Mouse (Mus musculus) telencephalon, adult 2 months (tissue): ENCODE measurements around the gene Olfr486.
"Not testable (repeated sequence)": the region's sequence is repeated elsewhere in the genome, so short reads cannot be mapped to it uniquely, and the experiment has no call there.

ENCODE experiments used
- DNase-seq: peaks from one replicate; pipeline ENCODE4 v3.0.0-alpha.2; 2011; ENCODE audit warnings: low read depth, low spot score

The Olfr486 gene

DNA sequence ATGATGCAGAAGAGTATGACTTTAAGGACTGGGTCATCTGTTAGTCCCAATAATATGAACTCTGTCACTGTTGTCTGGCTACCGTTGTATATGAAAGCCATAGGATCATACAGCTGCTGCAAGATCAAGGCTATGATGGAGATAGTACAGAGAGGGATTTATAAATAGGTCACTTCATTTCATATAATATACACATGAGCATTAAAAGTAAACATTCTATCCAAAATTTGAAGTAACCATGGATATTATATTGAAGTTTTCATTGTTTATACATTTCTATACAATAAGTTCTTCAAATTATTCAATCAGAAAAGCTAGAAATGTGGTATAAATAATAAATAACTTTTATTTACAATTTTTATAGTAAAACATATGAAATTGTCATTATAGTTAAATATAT, at the start of gene Olfr486:
Gene Olfr486, minus strand, starts transcription at position 101 of the 400 bp plus-strand sequence.
- not testable (repeated sequence) for DNase-seq

DNA sequence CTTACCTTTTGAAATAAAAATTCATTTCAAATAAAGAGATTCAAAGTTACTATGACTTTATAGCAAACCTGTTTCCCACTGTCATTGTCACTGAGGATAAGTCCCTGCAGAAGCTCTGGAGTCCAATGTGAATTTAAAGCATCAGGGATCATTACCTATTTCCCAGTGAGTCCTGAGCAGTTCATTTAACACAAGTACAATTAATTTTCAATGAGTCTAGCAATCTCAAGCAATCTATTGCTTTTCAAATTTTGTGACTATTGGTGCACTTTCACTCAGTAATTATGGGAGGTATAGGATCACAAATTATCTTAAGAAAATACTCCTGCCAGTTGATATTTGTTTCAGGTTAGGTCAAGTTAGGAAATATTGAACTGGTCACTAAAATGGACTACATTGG, 42.0 kb upstream of the Olfr486 start, which contains the start of gene Olfr487:
Gene Olfr487, minus strand, starts transcription at position 101 of the 400 bp plus-strand sequence.
- DNase-seq, result not testable (repeated sequence)

DNA sequence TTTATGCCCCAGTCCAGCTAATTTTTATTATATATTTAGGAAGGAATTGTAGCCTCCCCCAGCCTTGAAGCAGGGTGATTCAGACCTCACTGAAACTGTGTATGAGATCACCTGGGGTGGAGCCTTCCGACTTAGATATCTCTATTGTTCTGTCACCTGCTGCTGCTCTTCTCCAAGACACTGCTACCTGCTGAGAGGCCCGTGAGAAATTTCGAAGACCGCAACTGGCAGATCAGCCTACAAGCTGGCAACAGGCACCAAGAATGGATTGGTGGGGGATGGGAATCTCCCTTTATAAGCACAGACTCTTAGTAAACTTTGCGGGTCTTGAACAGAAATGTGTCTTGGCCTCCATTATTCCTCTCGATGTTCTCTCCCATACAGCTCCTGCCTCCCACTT, 24.4 kb upstream of the Olfr486 start:
- DNase-seq, result no peak

DNA sequence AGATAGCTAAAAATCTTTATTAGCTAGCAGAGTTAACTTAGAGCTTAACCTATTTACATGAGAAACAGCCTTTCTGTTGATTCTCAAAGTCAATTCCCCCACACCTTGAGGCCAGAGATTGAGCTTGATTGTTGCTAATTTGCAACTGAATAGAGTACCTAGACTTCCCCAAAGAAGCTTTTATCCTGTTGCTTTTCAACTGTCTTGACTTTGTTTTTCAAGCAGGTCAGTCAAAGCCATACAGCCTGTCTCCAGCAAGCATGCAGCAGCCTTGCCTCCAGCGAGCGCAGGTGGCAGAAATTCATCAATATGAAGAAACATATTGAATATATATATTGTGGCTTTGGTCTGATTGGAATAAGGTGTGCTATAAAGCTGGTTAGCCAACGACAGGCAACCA, 23.8 kb upstream of the Olfr486 start:
- DNase-seq, result not testable (repeated sequence)

DNA sequence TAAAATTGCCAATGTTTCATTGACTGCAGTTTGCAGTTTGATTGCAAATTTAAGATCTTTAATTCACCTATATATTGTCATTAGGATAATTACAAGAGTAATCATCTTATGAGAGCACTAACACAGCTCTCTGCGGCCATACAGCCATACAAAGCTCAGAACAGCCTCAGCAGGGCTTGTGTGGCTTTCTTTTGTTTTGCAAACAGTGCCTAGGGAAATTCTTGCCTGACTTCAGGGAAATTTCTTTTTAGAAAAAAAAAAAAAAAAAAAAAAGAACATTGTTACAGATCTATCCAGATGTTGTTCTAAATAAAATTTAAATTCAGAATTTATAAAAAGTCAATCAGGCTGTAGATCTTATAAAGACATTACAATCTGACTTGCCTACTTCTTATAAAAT, 20.2 kb upstream of the Olfr486 start:
- DNase-seq, result not testable (repeated sequence)

DNA sequence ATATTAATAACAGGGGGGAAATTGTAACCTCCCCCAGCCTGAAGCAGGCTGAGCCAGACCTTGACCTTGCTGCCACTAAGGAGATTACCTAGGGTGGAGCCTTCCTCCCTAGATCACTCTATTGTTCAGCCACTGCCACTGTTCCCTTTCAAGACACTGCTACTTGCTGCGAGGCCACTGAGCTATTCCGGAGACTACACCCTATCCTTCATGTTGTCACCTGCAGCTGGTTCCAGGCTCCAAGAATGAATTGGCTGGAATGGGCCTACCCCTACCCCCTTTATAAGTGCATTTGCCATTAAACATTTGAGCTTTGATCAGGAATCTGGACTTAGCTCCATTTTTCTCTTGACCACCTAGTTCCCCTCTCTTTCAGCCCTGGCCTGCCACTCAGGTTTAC, 18.7 kb upstream of the Olfr486 start:
- not testable (repeated sequence) for DNase-seq

DNA sequence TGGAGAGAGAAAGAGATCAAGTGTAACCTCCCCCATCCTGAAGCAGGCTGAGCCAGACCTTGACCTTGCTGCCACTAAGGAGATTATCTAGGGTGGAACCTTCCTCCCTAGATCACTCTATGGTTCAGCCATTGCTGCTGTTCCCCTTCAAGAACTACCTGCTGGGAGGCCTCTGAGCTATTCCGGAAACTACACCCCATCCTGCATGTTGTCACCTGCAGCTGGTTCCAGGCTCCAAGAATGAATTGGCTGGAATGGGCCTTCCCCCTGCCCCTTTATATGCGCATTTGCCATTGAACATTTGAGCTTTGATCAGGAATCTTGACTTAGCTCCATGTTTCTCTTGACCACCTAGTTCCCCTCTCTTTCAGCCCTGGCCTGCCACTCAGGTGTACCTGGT, 12.7 kb upstream of the Olfr486 start:
- DNase-seq, result not testable (repeated sequence)

DNA sequence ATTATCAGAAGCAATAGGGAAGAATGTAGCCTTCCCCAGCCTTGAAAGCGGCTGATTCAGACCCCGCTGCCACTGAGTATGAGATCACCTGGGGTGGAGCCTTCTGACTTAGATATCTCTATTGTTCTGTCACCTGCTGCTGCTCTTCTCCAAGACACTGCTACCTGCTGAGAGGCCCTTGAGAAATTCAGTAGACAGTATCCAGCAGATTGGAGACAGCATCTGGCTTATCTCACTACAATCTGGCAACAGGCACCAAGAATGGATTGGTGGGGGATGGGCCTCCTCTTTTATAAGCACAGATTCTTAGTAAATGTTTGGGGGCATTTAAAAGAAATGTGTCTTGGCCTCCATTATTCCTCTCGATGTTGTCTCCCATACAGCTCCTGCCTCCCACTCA, 11.9 kb upstream of the Olfr486 start:
- not testable (repeated sequence) for DNase-seq

DNA sequence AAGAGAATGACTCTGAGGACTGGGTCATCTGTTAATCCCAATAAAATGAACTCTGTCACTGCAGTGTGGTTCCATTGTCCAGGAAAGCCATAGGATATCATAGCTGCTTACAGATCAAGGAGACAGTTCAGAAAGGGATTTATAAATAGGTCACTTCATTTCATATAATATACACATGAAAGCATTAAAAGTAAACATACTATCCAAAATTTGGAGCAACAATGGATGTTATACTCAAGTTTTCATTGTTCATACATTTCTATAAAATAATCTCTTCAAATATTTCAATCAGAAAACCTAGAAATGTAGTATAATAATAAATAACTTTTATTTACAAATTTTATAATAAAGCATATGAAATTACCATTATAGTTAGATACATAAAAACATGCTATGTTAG, 12.8 kb downstream of the Olfr486 start, which contains the start of gene Olfr485:
Gene Olfr485, minus strand, starts transcription at position 101 of the 400 bp plus-strand sequence.
- DNase-seq, result no peak

DNA sequence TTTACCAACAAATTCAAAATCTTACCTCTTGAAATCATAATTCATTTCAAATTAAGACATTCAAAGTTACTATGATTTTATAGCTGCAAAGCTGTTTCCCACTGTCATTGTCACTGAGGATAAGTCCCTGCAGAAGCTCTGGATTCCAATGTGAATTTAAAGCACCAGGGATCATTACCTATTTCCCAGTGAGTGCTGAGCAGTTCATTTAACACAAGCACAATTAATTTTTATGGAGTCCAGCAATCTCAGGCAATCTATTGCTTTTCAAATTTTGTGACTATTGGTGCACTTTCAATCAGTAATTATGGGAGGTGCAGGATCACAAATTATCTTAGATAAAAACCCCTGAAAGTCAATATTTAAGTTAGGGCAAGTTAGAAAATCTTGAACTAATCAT, 45.2 kb downstream of the Olfr486 start, which contains the start of gene Olfr484:
Gene Olfr484, minus strand, starts transcription at position 101 of the 400 bp plus-strand sequence.
- DNase-seq, result no peak
